Mouse (Mus musculus) midbrain, embryonic 14.5 days (tissue): ENCODE measurements around the gene Bbs9. TPM values are rescaled to one million over a fixed set of nuclear protein-coding genes. Genes with fewer than 3 reads are reported as not detected.

ENCODE experiments used
- ATAC-seq: fragments of 200-750 bp; cut with Nextera tagmentation; 2 replicates; pipeline ENCODE4 v1.8.0; 2017; ENCODE audit warnings: moderate number of reproducible peaks, moderate library complexity; ENCODE audit not compliant: low FRiP score, low TSS enrichment
- DNase-seq: peaks from one replicate; pipeline ENCODE4 v3.0.0-alpha.2; 2015
- H3K27ac ChIP-seq: fragments of 300-500 bp; sonication (generic); replicated peaks from 2 replicates; pipeline ENCODE4 v1.5.1; 2014; ENCODE audit warnings: mild to moderate bottlenecking, low read depth, low read length, moderate library complexity
- H3K27me3 ChIP-seq: fragments of 300-500 bp; sonication (generic); 2 replicates; pipeline ENCODE4 v1.6.1; 2014; ENCODE audit warnings: low read length, control low read depth, mixed read lengths; ENCODE audit not compliant: control insufficient read depth, insufficient read depth
- H3K36me3 ChIP-seq: fragments of 300-500 bp; sonication (generic); 2 replicates; pipeline ENCODE4 v1.6.1; 2014; ENCODE audit warnings: low read length, control low read depth; ENCODE audit not compliant: control insufficient read depth, insufficient read depth
- H3K4me1 ChIP-seq: fragments of 300-500 bp; sonication (generic); 2 replicates; pipeline ENCODE4 v1.6.1; 2014; ENCODE audit warnings: mild to moderate bottlenecking, antibody characterized with exemption, low read length, control low read depth; ENCODE audit not compliant: control insufficient read depth, insufficient read depth
- H3K4me2 ChIP-seq: fragments of 300-500 bp; sonication (generic); 2 replicates; pipeline ENCODE4 v1.6.1; 2014; ENCODE audit warnings: mild to moderate bottlenecking, low read length, moderate library complexity
- H3K4me3 ChIP-seq: fragments of 300-500 bp; sonication (generic); replicated peaks from 2 replicates; pipeline ENCODE4 v1.5.1; 2014; ENCODE audit warnings: low read depth, low read length
- H3K9ac ChIP-seq: fragments of 300-500 bp; sonication (generic); replicated peaks from 2 replicates; pipeline ENCODE4 v1.6.1; 2014; ENCODE audit warnings: mild to moderate bottlenecking, low read length, moderate library complexity
- H3K9me3 ChIP-seq: fragments of 300-500 bp; sonication (generic); 2 replicates; pipeline ENCODE4 v1.6.1; 2016; ENCODE audit warnings: low read length, control low read depth, mixed read lengths; ENCODE audit not compliant: control insufficient read depth
- WGBS: fragments of 180-500 bp; shearing (Covaris S2); extraction: QIAGEN DNeasy Blood & Tissue Kit; methylation state at CpG from one replicate; pipeline ENCODE4 v1.1.7; 2014; 5-methylcytosine and 5-hydroxymethylcytosine counted together
- polyA plus RNA-seq: library from polyadenylated mRNA; unstranded; fragments of >200 nt; fragmentation: Nextera tagmentation; extraction: Ambion mirVana; gene quantifications from 2 replicates; pipeline ENCODE4 v1.2.1, GENCODE M21; 2014

The Bbs9 gene
- polyA plus RNA-seq, 1 experiment from 2014 or later = 24.2 TPM

DNA sequence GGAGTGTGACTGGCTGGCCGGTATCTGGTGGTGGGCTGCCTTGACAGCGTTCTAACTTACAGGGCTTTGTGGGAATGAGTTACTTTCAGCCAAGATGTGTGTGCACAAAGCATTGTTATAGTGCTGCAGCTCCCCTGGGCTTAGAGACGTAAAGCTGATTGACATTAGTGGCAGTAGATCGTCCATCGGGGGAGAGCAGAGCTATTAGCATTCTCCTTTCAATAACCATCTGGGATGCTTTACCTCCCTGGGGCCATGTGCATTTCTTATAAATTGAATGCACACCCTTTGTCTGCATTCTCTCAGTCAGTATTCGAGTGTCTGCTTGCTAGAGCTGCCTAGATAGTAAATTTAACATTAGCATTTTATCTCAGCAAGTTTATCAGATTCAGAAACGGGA is 214.7 kb downstream of the Bbs9 start:
- Histone ChIP-seq H3K4me1 (peaks cover 4% of the 10 kb centered on the region), H3K9me3 (no peaks in the 10 kb centered on the region), H3K36me3 (no peaks in the 10 kb centered on the region), H3K27me3 (no peaks in the 10 kb centered on the region), H3K4me2 (no peak overlapping the region), H3K4me3 (no peak overlapping the region), H3K9ac (no peak overlapping the region), H3K27ac (peak overlapping the region; percentile 57; the same call in 1 of the 2 replicates)
- WGBS = 16% methylated on average over 7 of the region's 7 CpGs
- DNase-seq (peak; percentile 47), ATAC-seq (no peak)

DNA sequence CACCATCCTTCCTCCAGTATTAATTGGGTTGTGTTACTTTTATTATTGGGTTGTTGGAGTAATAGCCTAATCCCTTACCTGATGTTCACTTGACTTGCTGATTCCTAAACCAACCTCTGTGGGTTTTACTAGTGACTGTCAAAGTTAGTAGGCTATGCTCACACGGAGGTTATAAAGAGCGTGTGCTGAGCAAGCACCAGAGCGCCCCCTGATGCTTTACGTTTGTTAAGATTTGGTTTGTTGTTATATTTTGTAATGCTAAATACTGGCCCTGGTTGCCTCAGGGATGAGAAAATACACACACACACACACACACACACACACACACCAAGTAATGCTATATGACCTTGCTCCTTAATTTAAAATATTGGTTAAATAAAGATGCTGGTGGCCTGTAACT is 219.9 kb downstream of the Bbs9 start:
- Histone ChIP-seq H3K27me3 (no peaks in the 10 kb centered on the region), H3K4me2 (no peak overlapping the region), H3K4me3 (no peak overlapping the region), H3K36me3 (no peaks in the 10 kb centered on the region), H3K27ac (no peak overlapping the region), H3K9ac (no peak overlapping the region), H3K9me3 (no peaks in the 10 kb centered on the region), H3K4me1 (peaks cover under 1% of the 10 kb centered on the region; the same call in 1 of the 2 replicates)
- DNase-seq (no peak), ATAC-seq (no peak)
- WGBS = 88% methylated on average over 4 of the region's 4 CpGs

DNA sequence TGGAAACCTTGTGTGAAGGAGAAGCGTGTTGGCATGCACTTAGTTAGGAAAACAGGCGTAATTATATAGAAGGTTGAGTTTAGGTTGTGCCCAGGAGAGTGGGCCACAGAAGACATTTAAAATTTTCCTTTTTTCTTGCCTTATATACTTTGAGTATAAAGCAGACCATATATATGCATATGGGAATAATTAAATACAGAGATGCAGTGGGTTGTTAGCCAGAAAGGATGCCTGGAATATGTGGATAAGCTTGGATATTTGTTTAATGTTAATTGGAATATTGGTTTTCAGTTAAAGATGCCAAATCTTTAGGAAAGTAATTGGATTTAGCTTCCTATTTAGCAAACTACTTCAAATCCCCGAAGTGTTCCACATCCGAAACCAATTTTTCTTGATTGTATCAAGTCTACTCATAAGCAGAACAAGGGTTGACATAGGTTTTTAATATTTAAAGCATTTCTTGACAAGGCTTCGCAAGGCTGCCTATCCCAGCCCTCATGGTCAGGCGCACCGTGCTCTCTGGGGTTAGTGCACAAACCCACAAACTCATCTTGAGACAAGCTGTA is 221.4 kb downstream of the Bbs9 start:
- 81% methylated on average over 7 of the region's 7 CpGs for WGBS
- no peak overlapping the region for H3K27ac ChIP-seq
- no peaks in the 10 kb centered on the region for H3K27me3 ChIP-seq
- no peak overlapping the region for H3K4me2 ChIP-seq
- DNase-seq (no peak), ATAC-seq (no peak)
- no peak overlapping the region for H3K9ac ChIP-seq
- no peaks in the 10 kb centered on the region for H3K4me1 ChIP-seq
- H3K9me3 ChIP-seq = no peaks in the 10 kb centered on the region
- no peak overlapping the region for H3K4me3 ChIP-seq
- no peaks in the 10 kb centered on the region for H3K36me3 ChIP-seq

DNA sequence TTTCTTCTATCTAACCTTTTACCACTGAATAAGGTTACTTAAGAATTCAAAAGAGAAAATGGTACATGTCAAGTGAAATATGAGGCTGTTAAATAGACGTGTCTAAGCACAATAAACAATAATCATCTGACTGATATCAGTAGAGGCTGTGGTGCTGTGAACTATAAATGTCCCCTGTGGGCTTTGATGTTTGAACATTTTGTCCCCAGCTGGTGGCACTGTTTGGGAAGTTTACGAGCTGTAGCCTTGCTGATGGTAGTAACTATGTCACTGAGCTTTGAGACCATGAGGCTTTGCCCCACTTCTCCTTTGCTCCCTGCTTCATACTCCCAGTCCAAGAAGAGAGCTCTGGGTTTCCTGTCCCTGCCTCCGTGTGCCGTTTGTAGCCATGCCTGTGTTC is 222.3 kb downstream of the Bbs9 start:
- no peak overlapping the region for H3K9ac ChIP-seq
- ATAC-seq (no peak), DNase-seq (no peak)
- H3K27me3 ChIP-seq = no peaks in the 10 kb centered on the region
- no peaks in the 10 kb centered on the region for H3K9me3 ChIP-seq
- H3K4me3 ChIP-seq = no peak overlapping the region
- no peaks in the 10 kb centered on the region for H3K4me1 ChIP-seq
- no peak overlapping the region for H3K27ac ChIP-seq
- WGBS = 75% methylated on average over 4 of the region's 4 CpGs
- no peak overlapping the region for H3K4me2 ChIP-seq
- H3K36me3 ChIP-seq = no peaks in the 10 kb centered on the region

DNA sequence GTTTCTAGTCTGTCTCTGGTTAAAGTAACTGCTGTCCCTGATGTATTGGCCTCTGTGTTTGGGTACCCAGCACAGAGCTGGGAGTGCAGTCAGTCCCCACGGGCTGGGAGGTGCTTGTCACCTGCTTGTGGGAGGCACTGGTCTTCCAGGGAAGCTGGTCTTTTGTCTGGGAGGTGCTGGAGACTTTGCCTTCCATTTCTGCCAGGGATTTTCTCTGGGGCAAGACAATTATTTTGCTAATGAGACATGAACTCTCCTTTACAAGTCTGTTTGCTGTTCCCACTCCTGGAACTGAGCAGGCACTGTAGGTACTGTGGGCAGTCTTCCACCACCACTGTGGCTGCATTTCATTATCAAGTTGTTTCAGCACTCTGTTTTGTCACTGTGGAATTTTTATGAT is 223.0 kb downstream of the Bbs9 start:
- H3K9ac ChIP-seq = no peak overlapping the region
- H3K27me3 ChIP-seq = no peaks in the 10 kb centered on the region
- H3K27ac ChIP-seq = no peak overlapping the region
- H3K4me2 ChIP-seq = no peak overlapping the region
- H3K4me1 ChIP-seq = no peaks in the 10 kb centered on the region
- H3K4me3 ChIP-seq = no peak overlapping the region
- H3K36me3 ChIP-seq = no peaks in the 10 kb centered on the region
- 11% methylated on average over 1 of the region's 1 CpGs for WGBS
- DNase-seq (no peak), ATAC-seq (no peak)
- H3K9me3 ChIP-seq = no peaks in the 10 kb centered on the region

DNA sequence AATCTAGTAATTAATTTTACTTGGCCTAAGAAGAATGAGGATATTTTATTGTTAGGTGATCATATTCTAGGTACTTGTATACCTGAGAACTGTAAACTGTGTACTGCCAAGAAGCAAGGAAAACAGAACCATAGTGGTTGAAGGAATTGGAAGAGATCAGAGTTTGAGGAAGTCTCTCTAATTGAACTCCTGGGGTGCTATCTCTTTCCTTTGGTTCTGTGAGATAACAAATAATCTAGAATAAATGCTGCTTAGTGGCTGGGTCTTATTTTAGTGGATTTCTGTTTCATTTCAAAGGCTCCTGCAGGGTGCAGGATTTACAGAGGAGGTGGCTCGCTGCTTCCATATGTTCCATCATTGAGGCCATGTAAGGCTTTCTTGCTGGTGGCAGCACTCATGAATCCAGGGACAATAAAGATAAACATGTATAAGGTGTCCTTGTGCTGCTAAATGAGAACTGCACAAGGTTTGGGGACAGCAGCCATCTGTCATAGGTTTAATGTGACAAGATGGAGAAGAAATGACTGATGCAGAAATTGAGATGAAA is 226.6 kb downstream of the Bbs9 start:
- ATAC-seq = no peak
- H3K4me1 ChIP-seq = 0 out of 2 replicates have a peak, but pooled peaks cover under 1% of the 10 kb centered on the region
- H3K27me3 ChIP-seq = no peaks in the 10 kb centered on the region

DNA sequence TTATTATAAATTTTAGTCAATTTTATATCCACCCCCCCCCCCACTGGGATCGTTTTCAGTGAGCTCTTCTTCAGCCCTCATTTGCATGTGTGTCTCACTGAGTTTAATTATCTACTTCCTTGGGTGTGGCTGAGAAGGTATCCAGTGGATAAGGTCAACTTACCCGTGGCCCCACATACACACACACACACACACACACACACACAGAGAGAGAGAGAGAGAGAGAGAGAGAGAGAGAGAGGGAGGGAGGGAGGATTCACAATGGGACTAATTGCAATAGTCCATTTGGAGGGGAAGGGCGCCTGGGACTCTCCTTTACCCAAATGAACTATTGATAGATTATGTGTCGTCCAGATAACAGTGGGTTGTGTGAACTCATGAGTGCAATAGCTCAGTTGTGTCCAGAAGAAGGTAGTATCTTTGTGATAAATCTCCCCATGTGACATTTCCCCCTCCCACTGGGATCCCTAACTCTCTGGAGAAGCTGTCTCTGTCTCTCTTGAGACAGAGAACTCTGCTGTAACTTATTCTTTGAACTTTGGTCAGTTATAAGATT is 227.4 kb downstream of the Bbs9 start:
- ATAC-seq (no peak), DNase-seq (no peak)
- H3K4me3 ChIP-seq = no peak overlapping the region
- WGBS = 89% methylated on average over 4 of the region's 4 CpGs
- H3K4me1 ChIP-seq = 0 out of 2 replicates have a peak, but pooled peaks cover 4% of the 10 kb centered on the region
- H3K27me3 ChIP-seq = no peaks in the 10 kb centered on the region
- no peaks in the 10 kb centered on the region for H3K36me3 ChIP-seq
- no peak overlapping the region for H3K27ac ChIP-seq
- no peak overlapping the region for H3K9ac ChIP-seq
- H3K9me3 ChIP-seq = no peaks in the 10 kb centered on the region
- H3K4me2 ChIP-seq = no peak overlapping the region

More for the DNA sequence above, 226.6 kb downstream of the Bbs9 start:
- no peak overlapping the region for H3K9ac ChIP-seq
- no peaks in the 10 kb centered on the region for H3K9me3 ChIP-seq
- H3K4me2 ChIP-seq = no peak overlapping the region
- 83% methylated on average over 1 of the region's 1 CpGs for WGBS
- no peak overlapping the region for H3K27ac ChIP-seq
- no peak overlapping the region for H3K4me3 ChIP-seq
- H3K36me3 ChIP-seq = no peaks in the 10 kb centered on the region
- no peak for DNase-seq

DNA sequence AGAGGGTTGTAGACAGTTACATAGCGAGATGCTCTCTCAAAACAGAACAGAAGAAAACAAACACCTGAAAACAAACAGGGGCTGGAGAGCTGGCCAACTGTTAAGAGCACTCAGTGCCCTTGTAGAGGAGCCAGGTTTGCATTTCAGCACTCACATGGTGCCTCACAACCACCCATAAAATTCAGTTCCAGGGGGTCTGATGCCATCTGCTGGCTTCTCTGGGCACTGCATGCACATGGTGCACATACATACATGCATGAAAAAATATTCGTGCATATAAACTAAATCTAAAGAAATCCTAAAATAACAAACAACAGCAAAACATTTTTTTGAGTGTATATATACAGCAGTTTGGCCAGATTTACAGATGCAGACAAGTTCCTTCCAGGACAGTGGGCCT is 228.0 kb downstream of the Bbs9 start:
- 98% methylated on average over 2 of the region's 2 CpGs for WGBS
- no peak overlapping the region for H3K9ac ChIP-seq
- DNase-seq = no peak

More for the DNA sequence above, 228.0 kb downstream of the Bbs9 start:
- Histone ChIP-seq H3K27me3 (no peaks in the 10 kb centered on the region), H3K27ac (no peak overlapping the region), H3K36me3 (no peaks in the 10 kb centered on the region), H3K9me3 (no peaks in the 10 kb centered on the region), H3K4me2 (no peak overlapping the region), H3K4me1 (0 out of 2 replicates have a peak, but pooled peaks cover 4% of the 10 kb centered on the region), H3K4me3 (no peak overlapping the region)
- ATAC-seq = no peak
